Mouse (Mus musculus) forebrain, embryonic 12.5 days (tissue): Measurements from ENCODE around the gene Tlk1. TPM values are rescaled to one million over a fixed set of nuclear protein-coding genes. Genes with fewer than 3 reads are reported as not detected.
"Not testable (repeated sequence)": the region's sequence is repeated elsewhere in the genome, so short reads cannot be mapped to it uniquely, and the experiment has no call there.

Experiments
- ATAC-seq: fragments of 200-750 bp; cut with Nextera tagmentation; 2 replicates; pipeline ENCODE4 v1.8.0; 2017; ENCODE audit warnings: moderate TSS enrichment; ENCODE audit not compliant: low FRiP score
- H3K27ac ChIP-seq: fragments of 300-500 bp; sonication (generic); 2 replicates; pipeline ENCODE4 v1.5.1; 2016; ENCODE audit warnings: mild to moderate bottlenecking
- H3K27me3 ChIP-seq: fragments of 300-500 bp; sonication (generic); 2 replicates; pipeline ENCODE4 v1.6.1; 2016; ENCODE audit warnings: mild to moderate bottlenecking
- H3K36me3 ChIP-seq: fragments of 300-500 bp; sonication (generic); replicated peaks from 2 replicates; pipeline ENCODE4 v1.6.1; 2016; ENCODE audit warnings: mild to moderate bottlenecking
- H3K4me1 ChIP-seq: fragments of 300-500 bp; sonication (generic); 2 replicates; pipeline ENCODE4 v1.6.1; 2016
- H3K4me2 ChIP-seq: fragments of 300-500 bp; sonication (generic); 2 replicates; pipeline ENCODE4 v1.6.1; 2016; ENCODE audit warnings: mild to moderate bottlenecking, moderate library complexity
- H3K4me3 ChIP-seq: fragments of 300-500 bp; sonication (generic); replicated peaks from 2 replicates; pipeline ENCODE4 v1.5.1; 2016; ENCODE audit warnings: mild to moderate bottlenecking
- H3K9ac ChIP-seq: fragments of 300-500 bp; sonication (generic); 2 replicates; pipeline ENCODE4 v1.6.1; 2016; ENCODE audit warnings: mild to moderate bottlenecking
- H3K9me3 ChIP-seq: fragments of 300-500 bp; sonication (generic); 2 replicates; pipeline ENCODE4 v1.6.1; 2016
- WGBS: fragments of 180-500 bp; shearing (Covaris S2); methylation state at CpG from one replicate; pipeline ENCODE4 v1.1.7; 2016; 5-methylcytosine and 5-hydroxymethylcytosine counted together
- polyA plus RNA-seq: library from polyadenylated mRNA; unstranded; fragments of >200 nt; fragmentation: Nextera tagmentation; extraction: Ambion mirVana; gene quantifications from 2 replicates; pipeline ENCODE4 v1.2.1, GENCODE M21; 2016

The Tlk1 gene
- polyA plus RNA-seq, 1 experiment from 2014 or later: 40.0 TPM

DNA sequence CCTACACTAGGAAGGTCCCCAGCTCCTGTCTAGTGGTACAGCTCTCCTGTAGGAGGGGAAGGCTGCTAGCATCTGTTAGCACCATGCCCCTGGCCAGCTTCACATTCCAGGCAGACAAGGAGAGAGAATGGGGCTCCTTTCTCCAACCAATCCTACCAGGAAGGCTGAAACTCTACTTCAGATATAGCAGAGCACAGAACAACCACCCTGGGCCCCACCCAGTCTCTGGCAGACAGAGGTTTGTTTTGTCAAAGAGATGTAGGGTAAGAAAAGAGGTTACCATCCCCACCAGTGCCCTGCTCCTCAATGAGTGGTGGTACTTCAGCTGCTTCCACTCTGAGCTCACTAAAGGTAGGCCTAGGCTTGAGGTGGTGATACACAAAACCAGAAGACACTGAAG lies 16.8 kb downstream of the Tlk1 start:
- Histone ChIP-seq H3K9ac (no peak overlapping the region), H3K4me1 (peaks cover 12% of the 10 kb centered on the region), H3K4me3 (no peak overlapping the region), H3K27ac (no peak overlapping the region), H3K27me3 (no peaks in the 10 kb centered on the region), H3K9me3 (no peaks in the 10 kb centered on the region), H3K36me3 (peaks cover 9% of the 10 kb centered on the region; the same call in 1 of the 2 replicates), H3K4me2 (no peak overlapping the region)
- ATAC-seq: no peak

DNA sequence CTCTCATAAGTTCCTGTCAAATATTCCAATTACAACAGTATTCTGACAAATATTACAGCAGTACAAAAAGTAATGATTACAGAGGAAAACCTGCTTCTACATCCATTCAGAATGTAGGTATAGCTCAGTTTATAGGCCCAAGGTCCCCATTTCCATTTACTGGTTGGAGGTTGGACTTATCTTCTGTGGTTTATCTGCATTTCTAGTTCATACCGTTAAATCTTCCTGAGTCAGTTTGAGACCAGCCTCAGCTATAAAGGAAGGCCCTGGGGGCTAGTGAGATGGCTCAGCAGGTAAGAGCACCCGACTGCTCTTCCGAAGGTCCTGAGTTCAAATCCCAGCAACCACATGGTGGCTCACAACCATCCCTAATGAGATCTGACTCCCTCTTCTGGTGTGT lies 17.9 kb downstream of the Tlk1 start:
- 91% methylated on average over 3 of the region's 3 CpGs for WGBS
- ATAC-seq, H3K27ac ChIP-seq, H3K4me2 ChIP-seq, H3K9me3 ChIP-seq, H3K4me3 ChIP-seq, H3K27me3 ChIP-seq, H3K9ac ChIP-seq: not testable (repeated sequence)
- peaks cover 12% of the 10 kb centered on the region for H3K4me1 ChIP-seq
- peaks cover 10% of the 10 kb centered on the region; the same call in 1 of the 2 replicates for H3K36me3 ChIP-seq

DNA sequence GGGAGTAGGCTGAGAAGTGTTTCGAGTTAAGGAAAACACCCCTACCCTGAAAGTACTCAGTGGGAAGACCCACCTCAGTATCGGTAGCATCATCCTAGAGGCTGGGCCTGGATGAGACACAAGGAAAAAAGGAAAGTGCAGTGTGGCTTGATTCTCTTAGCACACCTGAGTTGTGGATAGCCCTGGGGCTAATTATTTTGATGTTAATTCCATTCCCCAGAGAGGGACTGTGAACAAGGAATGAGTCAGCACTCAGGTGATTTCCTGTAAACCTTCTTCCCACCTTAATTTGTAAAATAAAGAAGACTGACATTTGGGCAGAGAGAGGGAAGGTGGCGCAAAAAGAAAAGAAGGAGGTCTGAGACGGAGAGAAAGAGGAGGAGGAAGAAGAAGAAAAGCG lies 19.5 kb downstream of the Tlk1 start:
- H3K27me3 ChIP-seq: no peaks in the 10 kb centered on the region
- 87% methylated on average over 5 of the region's 5 CpGs for WGBS
- H3K36me3 ChIP-seq: peaks cover 14% of the 10 kb centered on the region; the same call in 1 of the 2 replicates
- no peak overlapping the region for H3K27ac ChIP-seq
- H3K4me3 ChIP-seq: no peak overlapping the region
- H3K4me1 ChIP-seq: peaks cover 8% of the 10 kb centered on the region; the same call in 1 of the 2 replicates
- no peaks in the 10 kb centered on the region for H3K9me3 ChIP-seq
- H3K9ac ChIP-seq: no peak overlapping the region
- H3K4me2 ChIP-seq: no peak overlapping the region
- no peak for ATAC-seq

DNA sequence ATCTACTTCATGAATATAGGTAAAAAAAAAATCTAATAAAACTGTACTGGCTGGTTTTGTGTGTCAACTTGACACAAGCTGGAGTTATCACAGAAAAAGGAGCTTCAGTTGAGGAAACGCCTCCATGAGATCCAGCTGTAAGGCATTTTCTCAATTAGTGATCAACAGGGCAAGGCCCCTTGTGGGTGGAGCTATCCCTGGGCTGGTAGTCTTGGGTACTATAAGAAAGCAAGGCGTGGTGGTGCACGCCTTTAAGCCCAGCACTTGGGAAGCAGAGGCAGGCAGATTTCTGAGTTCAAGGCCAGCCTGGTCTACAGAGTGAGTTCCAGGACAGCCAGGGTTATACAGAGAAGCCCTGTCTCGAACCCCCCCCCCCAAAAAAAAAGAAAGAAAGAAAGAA lies 21.8 kb downstream of the Tlk1 start:
- not testable (repeated sequence) for H3K4me1 ChIP-seq, ATAC-seq, H3K27ac ChIP-seq, H3K9me3 ChIP-seq, H3K4me2 ChIP-seq, H3K4me3 ChIP-seq, H3K27me3 ChIP-seq, H3K9ac ChIP-seq
- H3K36me3 ChIP-seq: peaks cover 14% of the 10 kb centered on the region; the same call in 1 of the 2 replicates
- WGBS: 84% methylated on average over 4 of the region's 4 CpGs

DNA sequence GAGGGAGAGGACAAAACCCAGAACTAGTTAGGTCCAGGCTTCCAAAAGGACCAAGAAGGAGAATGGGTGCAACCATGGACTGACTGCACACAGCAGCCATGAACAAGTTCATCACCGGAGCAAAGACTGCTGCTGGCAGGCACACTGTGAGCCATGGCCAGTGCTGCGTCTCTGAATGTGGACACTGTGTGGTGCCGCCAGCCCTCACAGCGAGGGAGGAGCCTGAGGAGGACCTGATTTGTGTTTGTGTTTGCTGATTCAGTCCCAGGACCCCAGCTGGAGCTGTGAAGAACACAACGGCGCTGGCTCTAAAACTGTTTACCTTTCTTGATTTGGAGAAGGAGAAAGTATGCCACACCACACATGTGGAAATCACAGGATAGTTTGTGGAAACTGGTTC lies 22.9 kb downstream of the Tlk1 start:
- Histone ChIP-seq H3K4me3 (no peak overlapping the region), H3K4me1 (no peaks in the 10 kb centered on the region), H3K36me3 (peaks cover 14% of the 10 kb centered on the region; the same call in 1 of the 2 replicates), H3K9me3 (no peaks in the 10 kb centered on the region), H3K27me3 (no peaks in the 10 kb centered on the region), H3K9ac (no peak overlapping the region), H3K4me2 (no peak overlapping the region), H3K27ac (no peak overlapping the region)
- 50% methylated on average over 6 of the region's 6 CpGs for WGBS
- no peak for ATAC-seq

DNA sequence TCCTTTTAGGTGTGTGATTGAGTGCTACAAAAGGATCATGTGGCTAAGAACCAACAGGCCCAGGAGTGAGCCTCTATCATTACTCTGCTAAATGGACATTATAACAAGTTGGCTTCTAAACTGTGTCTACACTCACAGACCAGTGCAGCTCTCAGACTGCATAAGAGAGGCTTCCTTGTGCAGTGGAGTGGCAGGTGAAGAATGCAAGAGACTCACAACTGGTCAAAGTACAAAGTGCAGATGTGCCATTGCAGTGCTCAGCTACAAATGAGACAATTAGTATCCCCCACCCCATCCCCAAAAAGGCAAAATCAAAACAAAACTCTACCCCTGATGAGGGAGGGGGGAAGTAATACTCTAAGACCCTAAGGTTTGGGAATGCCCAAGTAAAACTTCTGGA lies 24.0 kb downstream of the Tlk1 start:
- no peak for ATAC-seq

DNA sequence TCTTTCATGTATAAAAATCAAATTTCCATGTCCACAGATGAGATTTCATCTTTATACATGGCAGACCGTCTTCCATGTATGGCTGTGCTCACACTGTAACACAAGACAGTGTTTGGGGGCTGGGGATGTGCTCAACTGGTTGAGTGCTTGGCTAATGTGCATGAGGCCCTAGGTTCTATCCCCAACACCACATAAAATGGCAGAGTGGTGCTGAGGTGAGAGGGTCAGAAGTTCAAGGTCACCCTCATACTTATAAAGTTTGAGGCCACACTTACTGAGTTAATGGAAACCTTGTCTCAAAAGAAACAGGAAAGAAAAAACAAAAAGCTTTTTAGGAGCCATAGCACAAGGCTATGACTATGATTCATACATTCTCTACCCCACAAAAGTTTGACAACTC lies 25.1 kb downstream of the Tlk1 start:
- no peak overlapping the region for H3K4me3 ChIP-seq
- H3K27me3 ChIP-seq: no peaks in the 10 kb centered on the region
- ATAC-seq: no peak
- no peak overlapping the region for H3K4me2 ChIP-seq
- H3K36me3 ChIP-seq: peaks cover 13% of the 10 kb centered on the region; the same call in 1 of the 2 replicates
- no peaks in the 10 kb centered on the region for H3K9me3 ChIP-seq
- no peak overlapping the region for H3K9ac ChIP-seq
- WGBS: 92% methylated on average over 1 of the region's 1 CpGs
- no peaks in the 10 kb centered on the region for H3K4me1 ChIP-seq
- H3K27ac ChIP-seq: no peak overlapping the region

More for the DNA sequence above, 24.0 kb downstream of the Tlk1 start:
- H3K4me3 ChIP-seq: no peak overlapping the region
- H3K9ac ChIP-seq: no peak overlapping the region
- no peak overlapping the region for H3K27ac ChIP-seq
- no peaks in the 10 kb centered on the region for H3K9me3 ChIP-seq
- H3K27me3 ChIP-seq: no peaks in the 10 kb centered on the region
- H3K4me2 ChIP-seq: no peak overlapping the region
- H3K36me3 ChIP-seq: peaks cover 14% of the 10 kb centered on the region; the same call in 1 of the 2 replicates
- H3K4me1 ChIP-seq: no peaks in the 10 kb centered on the region

DNA sequence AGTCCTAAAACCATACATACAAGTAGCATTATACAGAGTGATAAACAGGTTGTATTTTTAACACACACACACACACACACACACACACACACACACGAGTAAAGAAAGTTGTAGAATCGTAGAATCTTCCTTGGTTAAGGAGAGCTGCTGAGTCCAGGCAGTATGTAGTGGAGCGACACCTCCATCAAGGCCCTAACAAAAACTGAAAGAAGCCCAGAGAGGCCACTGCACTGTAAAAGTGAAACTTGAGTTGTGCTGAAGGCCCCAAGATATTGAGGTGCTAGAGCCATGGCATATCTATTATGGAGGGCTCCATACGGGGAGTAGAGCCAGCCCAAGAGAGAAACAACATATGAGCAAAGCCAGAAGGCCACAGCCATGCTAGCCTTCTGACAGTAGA lies 32.3 kb downstream of the Tlk1 start:
- Histone ChIP-seq H3K9ac (no peak overlapping the region), H3K4me3 (no peak overlapping the region), H3K4me2 (no peak overlapping the region), H3K27me3 (no peaks in the 10 kb centered on the region), H3K36me3 (peaks cover 7% of the 10 kb centered on the region), H3K9me3 (no peaks in the 10 kb centered on the region), H3K4me1 (no peaks in the 10 kb centered on the region), H3K27ac (no peak overlapping the region)
- ATAC-seq: no peak
- WGBS: 84% methylated on average over 4 of the region's 4 CpGs

DNA sequence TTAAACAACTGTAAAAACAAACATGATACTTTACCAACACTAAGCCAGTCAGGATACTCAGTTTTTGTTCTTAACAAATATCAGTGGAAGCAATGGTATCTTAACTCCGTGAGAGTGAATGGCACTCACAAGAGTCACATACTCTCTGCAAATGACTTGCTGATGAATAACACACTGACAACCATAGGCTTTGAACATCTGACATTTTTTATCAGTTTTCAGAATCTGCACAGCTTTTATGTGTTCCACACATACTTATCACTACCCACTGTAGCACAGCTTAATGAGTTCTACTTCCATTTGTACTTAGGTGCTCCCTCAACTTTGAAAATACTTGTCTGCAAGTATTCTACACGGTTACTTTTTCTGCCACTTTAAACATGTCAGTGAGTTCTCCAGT lies 35.3 kb downstream of the Tlk1 start:
- Histone ChIP-seq H3K27me3 (no peaks in the 10 kb centered on the region), H3K27ac (no peak overlapping the region), H3K4me1 (no peaks in the 10 kb centered on the region), H3K9me3 (no peaks in the 10 kb centered on the region), H3K4me3 (no peak overlapping the region), H3K9ac (no peak overlapping the region), H3K4me2 (no peak overlapping the region), H3K36me3 (peaks cover 7% of the 10 kb centered on the region)
- 85% methylated on average over 2 of the region's 2 CpGs for WGBS
- no peak for ATAC-seq

DNA sequence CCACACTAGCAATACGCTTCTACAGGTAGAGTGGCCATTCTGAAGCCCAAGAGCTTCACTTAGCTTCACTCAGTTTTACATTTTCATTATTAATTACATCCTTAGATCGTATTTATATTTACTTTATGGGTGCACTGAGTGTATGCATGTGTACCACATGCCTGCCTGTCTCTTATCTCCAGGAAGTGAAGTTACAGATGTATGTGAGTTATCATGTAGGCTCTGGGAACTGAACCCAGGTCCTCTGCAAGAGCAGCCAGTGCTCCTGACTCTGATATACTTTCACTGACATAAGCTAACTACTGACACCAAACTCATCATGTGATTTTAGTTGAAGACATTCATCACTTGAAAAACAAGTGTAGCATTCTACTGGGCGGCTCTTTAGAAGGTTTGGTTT lies 36.2 kb downstream of the Tlk1 start:
- Histone ChIP-seq H3K4me2 (no peak overlapping the region), H3K27ac (no peak overlapping the region), H3K9me3 (no peaks in the 10 kb centered on the region), H3K9ac (no peak overlapping the region), H3K27me3 (no peaks in the 10 kb centered on the region), H3K36me3 (no peaks in the 10 kb centered on the region; the same call in 1 of the 2 replicates), H3K4me1 (no peaks in the 10 kb centered on the region), H3K4me3 (no peak overlapping the region)
- ATAC-seq: no peak
- WGBS: 90% methylated on average over 3 of the region's 3 CpGs

DNA sequence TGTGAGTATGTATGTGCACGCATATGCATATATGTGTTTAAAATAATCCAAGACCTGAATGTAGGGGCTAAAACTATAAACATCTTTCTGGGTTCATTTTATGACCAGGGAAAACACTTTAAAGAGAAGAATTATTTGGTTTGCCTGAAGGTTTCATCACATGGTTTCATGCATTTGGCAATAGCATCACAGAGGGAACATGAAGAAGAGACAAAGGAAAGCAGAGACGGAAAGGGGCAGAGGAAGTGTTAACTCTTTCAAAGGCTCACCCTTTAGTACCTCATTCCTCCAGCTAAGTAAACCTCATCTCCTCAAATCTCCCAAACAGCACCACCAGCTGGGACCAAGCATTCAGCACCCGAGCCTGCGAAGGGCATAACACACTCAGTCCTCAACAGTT lies 41.1 kb downstream of the Tlk1 start:
- no peak for ATAC-seq
- Histone ChIP-seq H3K4me3 (no peak overlapping the region), H3K9ac (no peak overlapping the region), H3K27ac (no peak overlapping the region), H3K9me3 (no peaks in the 10 kb centered on the region), H3K27me3 (no peaks in the 10 kb centered on the region), H3K4me2 (no peak overlapping the region), H3K36me3 (no peaks in the 10 kb centered on the region; the same call in 1 of the 2 replicates), H3K4me1 (0 out of 2 replicates have a peak, but pooled peaks cover 3% of the 10 kb centered on the region)
- WGBS: 88% methylated on average over 4 of the region's 4 CpGs

DNA sequence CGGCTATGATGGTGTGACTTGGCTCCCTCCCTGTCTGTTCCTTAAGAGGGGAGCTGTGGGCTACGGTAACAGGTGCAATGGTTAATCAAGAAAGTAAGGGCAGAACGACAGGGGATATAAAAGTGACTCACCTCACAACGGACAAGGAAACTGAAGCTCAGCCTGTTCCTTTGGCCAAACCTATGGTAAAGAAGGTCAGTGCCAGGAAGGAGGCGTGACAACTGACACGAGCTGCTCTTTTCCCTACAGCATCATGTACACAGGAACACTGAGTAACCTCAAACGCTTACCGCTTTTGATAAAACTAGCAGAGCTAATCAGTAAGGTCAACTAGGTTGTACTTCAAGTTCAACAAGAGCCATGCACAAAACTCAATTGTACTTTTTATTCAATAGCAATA lies 42.0 kb downstream of the Tlk1 start:
- Histone ChIP-seq H3K9me3 (no peaks in the 10 kb centered on the region), H3K4me2 (no peak overlapping the region), H3K36me3 (no peaks in the 10 kb centered on the region; the same call in 1 of the 2 replicates), H3K27ac (no peak overlapping the region), H3K4me1 (0 out of 2 replicates have a peak, but pooled peaks cover 3% of the 10 kb centered on the region), H3K9ac (no peak overlapping the region), H3K4me3 (no peak overlapping the region), H3K27me3 (no peaks in the 10 kb centered on the region)
- no peak for ATAC-seq
- 93% methylated on average over 8 of the region's 8 CpGs for WGBS

DNA sequence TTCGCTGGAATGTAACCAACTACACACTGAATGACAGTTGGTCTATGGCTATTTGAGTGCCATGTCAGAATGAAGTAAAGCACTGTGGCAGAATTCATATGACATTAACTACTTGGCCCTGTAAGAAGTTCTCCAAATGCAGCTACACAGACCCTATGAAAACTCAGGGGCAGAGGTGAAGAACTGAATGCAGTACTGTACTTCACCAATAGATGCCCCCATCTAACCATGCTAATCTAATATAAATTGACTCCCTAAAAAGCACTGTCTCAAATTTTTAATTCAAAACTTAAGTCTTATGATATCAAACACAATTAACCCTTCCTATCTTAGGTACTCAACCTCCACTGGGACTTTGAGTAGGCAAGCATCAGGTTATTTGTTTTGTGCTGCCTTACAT lies 45.9 kb downstream of the Tlk1 start:
- WGBS: 100% methylated on average over 1 of the region's 1 CpGs
- H3K36me3 ChIP-seq: no peaks in the 10 kb centered on the region
- ATAC-seq: no peak

More for the DNA sequence above, 45.9 kb downstream of the Tlk1 start:
- Histone ChIP-seq H3K27ac (no peak overlapping the region), H3K9ac (no peak overlapping the region), H3K4me3 (no peak overlapping the region), H3K4me2 (no peak overlapping the region), H3K4me1 (0 out of 2 replicates have a peak, but pooled peaks cover 3% of the 10 kb centered on the region), H3K9me3 (no peaks in the 10 kb centered on the region), H3K27me3 (no peaks in the 10 kb centered on the region)
